Mouse (Mus musculus) MEL (cell line): ENCODE results near the gene Rapgef2. TPM values are rescaled to one million over a fixed set of nuclear protein-coding genes. Genes with fewer than 3 reads are reported as not detected.
"Not testable (repeated sequence)": the region's sequence is repeated elsewhere in the genome, so short reads cannot be mapped to it uniquely, and the experiment has no call there.

ENCODE experiments used
- DNase-seq: peaks from one replicate; pipeline ENCODE4 v3.0.0; 2011; ENCODE audit warnings: low read depth, low spot score
- H3K27ac ChIP-seq: 2 replicates; pipeline ENCODE4 v1.5.1; 2012; ENCODE audit warnings: low read depth, mild to moderate bottlenecking, control low read depth, low read length, moderate library complexity; ENCODE audit not compliant: control insufficient read depth
- H3K27me3 ChIP-seq, 2 experiments: fragments of 150-350 bp in 1 of 2; sonication (generic) in 1 of 2; 2 replicates each; pipeline ENCODE4 v1.6.1; 2012; ENCODE audit warnings: low read length in 2 of 2, mild to moderate bottlenecking in 2 of 2, improper control_type of control experiment in 1 of 2, moderate library complexity in 1 of 2; ENCODE audit not compliant: insufficient read depth in 2 of 2, control insufficient read depth in 1 of 2
- H3K36me3 ChIP-seq, 2 experiments: 2 replicates each; pipeline ENCODE4 v1.6.1; 2012 to 2014; ENCODE audit warnings: low read length in 2 of 2, improper control_type of control experiment in 1 of 2, inconsistent platforms in 1 of 2, mild to moderate bottlenecking in 1 of 2; ENCODE audit not compliant: insufficient read depth in 2 of 2, control insufficient read depth in 1 of 2
- H3K4me1 ChIP-seq, 2 experiments: fragments of 150-350 bp in 1 of 2; sonication (generic) in 1 of 2; 2 replicates each; pipeline ENCODE4 v1.6.1; 2012; ENCODE audit warnings: low read length in 2 of 2, improper control_type of control experiment in 1 of 2, mild to moderate bottlenecking in 1 of 2; ENCODE audit not compliant: insufficient read depth in 2 of 2, control insufficient read depth in 1 of 2
- H3K4me3 ChIP-seq, 2 experiments: fragments of 150-350 bp in 1 of 2; sonication (generic) in 1 of 2; 2 replicates each; pipeline ENCODE4 v1.5.1; 2012; ENCODE audit warnings: low read depth in 2 of 2, low read length in 2 of 2, mild to moderate bottlenecking in 2 of 2, moderate library complexity in 2 of 2, control low read depth in 1 of 2, improper control_type of control experiment in 1 of 2; ENCODE audit not compliant: control insufficient read depth in 1 of 2, insufficient read depth in 1 of 2
- H3K79me2 ChIP-seq: 2 replicates; pipeline ENCODE4 v1.6.1; 2012; ENCODE audit warnings: mild to moderate bottlenecking, low read length, moderate library complexity; ENCODE audit not compliant: control insufficient read depth, poor library complexity, insufficient read depth
- H3K9ac ChIP-seq: 2 replicates; pipeline ENCODE4 v1.6.1; 2012; ENCODE audit warnings: low read depth, mild to moderate bottlenecking, control low read depth, low read length, moderate library complexity; ENCODE audit not compliant: control insufficient read depth, poor library complexity, severe bottlenecking
- H3K9me3 ChIP-seq: fragments of 150-350 bp; sonication (generic); replicated peaks from 2 replicates; pipeline ENCODE4 v1.6.1; 2012; ENCODE audit warnings: mild to moderate bottlenecking, low read length, improper control_type of control experiment, moderate library complexity; ENCODE audit not compliant: insufficient read depth
- CHD1 ChIP-seq: IDR thresholded peaks from 2 replicates; pipeline ENCODE4 v1.6.1; 2012; ENCODE audit warnings: low read depth, mild to moderate bottlenecking, inconsistent platforms, low read length, improper control_type of control experiment
- CTCF ChIP-seq, 3 experiments: IDR thresholded peaks in 2 of 3; conservative IDR thresholded peaks in 1 of 3; 2 replicates each; pipeline ENCODE4 v1.5.1; 2011 to 2012; ENCODE audit warnings: low read length in 3 of 3, low read depth in 2 of 3, mild to moderate bottlenecking in 2 of 3, improper control_type of control experiment in 1 of 3, inconsistent platforms in 1 of 3, mixed read lengths in 1 of 3, moderate library complexity in 1 of 3; ENCODE audit not compliant: control insufficient read depth in 1 of 3, insufficient read depth in 1 of 3, poor library complexity in 1 of 3, severe bottlenecking in 1 of 3
- E2F4 ChIP-seq: IDR thresholded peaks from 2 replicates; pipeline ENCODE4 v1.6.1; 2011; ENCODE audit warnings: low read depth, low read length, improper control_type of control experiment, borderline replicate concordance
- EP300 ChIP-seq, 2 experiments: IDR thresholded peaks; 2 replicates each; pipeline ENCODE4 v1.6.1; 2011; ENCODE audit warnings: improper control_type of control experiment in 2 of 2, low read length in 2 of 2, low read depth in 1 of 2, mild to moderate bottlenecking in 1 of 2
- JUND ChIP-seq: IDR thresholded peaks from 2 replicates; pipeline ENCODE4 v1.6.1; 2011; ENCODE audit warnings: low read depth, mild to moderate bottlenecking, improper control_type of control experiment, low read length
- KAT2A ChIP-seq: conservative IDR thresholded peaks from 2 replicates; pipeline ENCODE4 v1.6.1; 2012; ENCODE audit warnings: low read depth, low read length, improper control_type of control experiment, inconsistent platforms
- MAFK ChIP-seq: IDR thresholded peaks from 2 replicates; pipeline ENCODE4 v1.6.1; 2011; ENCODE audit warnings: low read depth, mild to moderate bottlenecking, low read length, improper control_type of control experiment, borderline replicate concordance
- MAX ChIP-seq: IDR thresholded peaks from 2 replicates; pipeline ENCODE4 v1.6.1; 2011; ENCODE audit warnings: low read length, improper control_type of control experiment
- MEF2A ChIP-seq: IDR thresholded peaks from 2 replicates; pipeline ENCODE4 v1.6.1; 2014; ENCODE audit warnings: low read depth, mild to moderate bottlenecking, inconsistent platforms, low read length, improper control_type of control experiment; ENCODE audit not compliant: poor library complexity, insufficient replicate concordance, severe bottlenecking; ENCODE audit errors: extremely low read depth
- MXI1 ChIP-seq: IDR thresholded peaks from 2 replicates; pipeline ENCODE4 v1.6.1; 2011; ENCODE audit warnings: mild to moderate bottlenecking, low read depth, low read length, improper control_type of control experiment
- NELFE ChIP-seq: IDR thresholded peaks from 2 replicates; pipeline ENCODE4 v1.6.1; 2011; ENCODE audit warnings: low read depth, low read length, improper control_type of control experiment
- POLR2A ChIP-seq, 2 experiments: IDR thresholded peaks; 2 replicates each; pipeline ENCODE4 v1.6.1; 2011 to 2012; ENCODE audit warnings: low read length in 2 of 2, mild to moderate bottlenecking in 2 of 2, control low read depth in 1 of 2, improper control_type of control experiment in 1 of 2, low read depth in 1 of 2, moderate library complexity in 1 of 2; ENCODE audit not compliant: control insufficient read depth in 1 of 2, insufficient read depth in 1 of 2, poor library complexity in 1 of 2
- POLR2AphosphoS5 ChIP-seq: IDR thresholded peaks from 2 replicates; pipeline ENCODE4 v1.6.1; 2012; ENCODE audit warnings: low read depth, borderline replicate concordance, mild to moderate bottlenecking, inconsistent platforms, low read length, moderate library complexity, mixed read lengths
- RAD21 ChIP-seq: IDR thresholded peaks from 2 replicates; pipeline ENCODE4 v1.6.1; 2011; ENCODE audit warnings: mild to moderate bottlenecking, low read depth, low read length, improper control_type of control experiment
- SIN3A ChIP-seq: IDR thresholded peaks from 2 replicates; pipeline ENCODE4 v1.6.1; 2012; ENCODE audit warnings: low read length, improper control_type of control experiment, inconsistent platforms
- SMC3 ChIP-seq: IDR thresholded peaks from 2 replicates; pipeline ENCODE4 v1.6.1; 2011; ENCODE audit warnings: low read depth, low read length, improper control_type of control experiment
- UBTF ChIP-seq: IDR thresholded peaks from 2 replicates; pipeline ENCODE4 v1.6.1; 2012; ENCODE audit warnings: low read depth, mild to moderate bottlenecking, inconsistent platforms, low read length, improper control_type of control experiment, moderate library complexity, borderline replicate concordance; ENCODE audit not compliant: insufficient read depth
- USF1 ChIP-seq: IDR thresholded peaks from 2 replicates; pipeline ENCODE4 v1.6.1; 2014; ENCODE audit warnings: low read depth, mild to moderate bottlenecking, inconsistent platforms, low read length, improper control_type of control experiment, moderate library complexity
- USF2 ChIP-seq, 2 experiments: IDR thresholded peaks; 2 replicates each; pipeline ENCODE4 v1.6.1; 2011 to 2012; ENCODE audit warnings: improper control_type of control experiment in 2 of 2, low read length in 2 of 2, borderline replicate concordance in 1 of 2, inconsistent platforms in 1 of 2, low read depth in 1 of 2, mild to moderate bottlenecking in 1 of 2; ENCODE audit not compliant: insufficient read depth in 1 of 2
- ZC3H11A ChIP-seq: IDR thresholded peaks from 2 replicates; pipeline ENCODE4 v1.6.1; 2012; ENCODE audit warnings: low read depth, mild to moderate bottlenecking, inconsistent platforms, low read length, improper control_type of control experiment
- ZNF384 ChIP-seq: IDR thresholded peaks from 2 replicates; pipeline ENCODE4 v1.6.1; 2012; ENCODE audit warnings: low read depth, mild to moderate bottlenecking, inconsistent platforms, low read length, improper control_type of control experiment
- polyA plus RNA-seq, 2 experiments: library from polyadenylated mRNA; stranded (reverse) in 1 of 2; unstranded in 1 of 2; fragments of >175 nt in 1 of 2; fragments of >200 nt in 1 of 2; gene quantifications; 2 replicates each; pipeline versions ENCODE4 v1.2.1 to v1.2.4; 2012; ENCODE audit warnings: low replicate concordance in 2 of 2, low read depth in 1 of 2; ENCODE audit not compliant: insufficient read length in 2 of 2, insufficient read depth in 1 of 2, missing spikeins in 1 of 2
- total RNA-seq: library from RNA; depleted of rRNA; stranded (reverse); fragments of 300-350 nt; gene quantifications from 2 replicates; pipeline ENCODE4 v1.2.3, GENCODE M21; 2012

Gene Rapgef2
- total and polyA plus RNA-seq, 3 experiments: 4.2 to 4.6 TPM; not detected in 1

DNA sequence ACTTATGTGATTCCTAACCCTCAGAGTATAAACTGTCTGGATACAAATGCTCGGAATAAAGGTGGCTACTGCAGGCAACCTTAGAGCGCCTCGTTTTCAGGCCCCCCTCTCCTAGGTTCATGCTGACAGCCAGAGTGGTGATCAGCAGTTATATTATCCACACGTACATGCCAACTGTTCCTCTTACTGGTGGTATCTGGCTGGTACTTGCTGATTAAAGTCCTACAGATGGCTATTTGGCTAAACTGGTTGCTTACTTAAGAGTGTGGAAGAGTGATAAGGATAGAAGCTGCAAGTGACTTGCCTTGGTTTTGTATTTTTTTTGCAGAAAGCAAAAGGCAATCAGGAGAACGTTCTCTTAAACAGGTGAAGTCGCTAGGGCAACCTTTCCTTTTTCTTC, 224.9 kb downstream of the Rapgef2 start (continued):
- no peak for TF ChIP-seq POLR2AphosphoS5
- no peak for TF ChIP-seq JUND

DNA sequence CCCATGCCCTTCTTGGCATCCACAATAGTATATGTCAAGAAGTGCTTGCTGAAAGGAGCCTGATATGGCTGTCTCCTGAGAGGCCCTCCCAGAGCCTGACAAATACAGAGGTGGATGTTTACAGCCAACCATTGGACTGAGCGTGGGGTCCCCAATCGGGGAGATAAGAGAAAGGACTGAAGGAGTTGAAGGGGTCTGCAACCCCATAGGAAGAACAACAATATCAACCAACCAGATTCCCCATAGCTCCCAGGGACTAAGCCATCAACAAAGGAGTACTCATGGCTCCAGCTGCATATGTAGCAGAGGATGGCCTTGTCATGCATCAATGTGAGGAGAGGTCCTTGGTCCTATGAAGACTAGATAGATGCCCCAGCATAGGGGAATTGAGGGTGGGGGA, 227.8 kb downstream of the Rapgef2 start:
- not testable (repeated sequence) for H3K4me3 ChIP-seq, H3K9me3 ChIP-seq, H3K4me1 ChIP-seq, H3K79me2 ChIP-seq, H3K27ac ChIP-seq, DNase-seq, H3K27me3 ChIP-seq, H3K36me3 ChIP-seq, H3K9ac ChIP-seq

- Histone ChIP-seq H3K36me3 (no peaks in the 10 kb centered on the region), H3K27ac (no peak overlapping the region), H3K4me3 (no peak overlapping the region), H3K4me1 (no peaks in the 10 kb centered on the region), H3K9ac (no peak overlapping the region), H3K79me2 (no peaks in the 10 kb centered on the region), H3K27me3 (no peaks in the 10 kb centered on the region), H3K9me3 (no peaks in the 10 kb centered on the region)
- no peak for TF ChIP-seq MEF2A
- TF ChIP-seq UBTF: no peak
- no peak for TF ChIP-seq MAFK
- TF ChIP-seq MAX: no peak
- TF ChIP-seq USF2 (IDR thresholded peaks at IDR 0.05; ENCODE audit: borderline replicate concordance in 1 of 2, insufficient read depth in 1 of 2, low read depth in 1 of 2, low read length in 2 of 2): no peak
- no peak for TF ChIP-seq KAT2A
- no peak for TF ChIP-seq JUND
- no peak for TF ChIP-seq SMC3
- TF ChIP-seq ZC3H11A: no peak
- no peak for TF ChIP-seq EP300 (IDR thresholded peaks at IDR 0.05; ENCODE audit: low read depth in 1 of 2, low read length in 2 of 2)
- no peak for TF ChIP-seq NELFE
- no peak for TF ChIP-seq USF1
- no peak for TF ChIP-seq ZNF384
- TF ChIP-seq RAD21: no peak
- TF ChIP-seq POLR2A (IDR thresholded peaks at IDR 0.05; ENCODE audit: control insufficient read depth in 1 of 2, insufficient read depth in 1 of 2, low read depth in 1 of 2, low read length in 2 of 2, poor library complexity in 1 of 2): no peak
- TF ChIP-seq MXI1: no peak
- no peak for TF ChIP-seq E2F4
- TF ChIP-seq CHD1: no peak
- TF ChIP-seq SIN3A: no peak
- no peak for TF ChIP-seq CTCF (IDR thresholded peaks at IDR 0.05 in 2 of 3, conservative IDR thresholded peaks at IDR 0.05 in 1 of 3; ENCODE audit: control insufficient read depth in 1 of 3, insufficient read depth in 1 of 3, low read depth in 2 of 3, low read length in 3 of 3, poor library complexity in 1 of 3, severe bottlenecking in 1 of 3)
- no peak for DNase-seq
These were observed 241.1 kb downstream of the Rapgef2 start for GRCm38 (mm10) chr3:79045251-79045650.
